Mouse (Mus musculus): ENCODE measurements around the gene Dolpp1.

The Dolpp1 gene

GRCm38 (mm10) chr2:30392114-30392576 lies at the start of gene Dolpp1:
Dolpp1 (plus strand) TSS chr2:30392254.
- peak; percentile 96 for DNase-seq (ENCODE audit: low spot score)

- DNase-seq (ENCODE audit: low spot score): no peak
Observed at GRCm38 (mm10) chr2:30342544-30342943, 49.5 kb upstream of the Dolpp1 start.

- DNase-seq (ENCODE audit: low spot score): no peak
Observed at GRCm38 (mm10) chr2:30343601-30344137, 48.4 kb upstream of the Dolpp1 start.

- no peak for DNase-seq (ENCODE audit: low spot score)
Observed at GRCm38 (mm10) chr2:30345971-30346676, 45.9 kb upstream of the Dolpp1 start.

GRCm38 (mm10) chr2:30349196-30349595 lies 42.9 kb upstream of the Dolpp1 start:
- no peak for DNase-seq (ENCODE audit: low spot score)

GRCm38 (mm10) chr2:30351149-30351548 lies 40.9 kb upstream of the Dolpp1 start:
- DNase-seq (ENCODE audit: low spot score): no peak

GRCm38 (mm10) chr2:30355861-30356260 lies 36.2 kb upstream of the Dolpp1 start:
- no peak for DNase-seq (ENCODE audit: low spot score)

- no peak for DNase-seq (ENCODE audit: low spot score)
Observed at GRCm38 (mm10) chr2:30356266-30356665, 35.8 kb upstream of the Dolpp1 start.

GRCm38 (mm10) chr2:30356906-30357305 lies 35.1 kb upstream of the Dolpp1 start:
- DNase-seq (ENCODE audit: low spot score): no peak

GRCm38 (mm10) chr2:30357552-30358510 lies 34.2 kb upstream of the Dolpp1 start:
- DNase-seq (ENCODE audit: low spot score): no peak

GRCm38 (mm10) chr2:30358533-30359531 lies 33.2 kb upstream of the Dolpp1 start, which contains the start of gene Sh3glb2:
Sh3glb2 (minus strand) TSS chr2:30359337.
- DNase-seq (ENCODE audit: low spot score): no peak

GRCm38 (mm10) chr2:30360626-30361025 lies 31.4 kb upstream of the Dolpp1 start:
- DNase-seq (ENCODE audit: low spot score): no peak

GRCm38 (mm10) chr2:30362865-30363264 lies 29.2 kb upstream of the Dolpp1 start:
- DNase-seq (ENCODE audit: low spot score): no peak

- peak; percentile 99 for DNase-seq (ENCODE audit: low spot score)
Observed at GRCm38 (mm10) chr2:30363773-30364650, 28.0 kb upstream of the Dolpp1 start, which contains the start of gene Miga2. Miga2 (plus strand) TSS chr2:30364233.

- no peak for DNase-seq (ENCODE audit: low spot score)
Observed at GRCm38 (mm10) chr2:30365281-30366069, 26.6 kb upstream of the Dolpp1 start.

GRCm38 (mm10) chr2:30366203-30366602 lies 25.9 kb upstream of the Dolpp1 start:
- DNase-seq (ENCODE audit: low spot score): no peak

- DNase-seq (ENCODE audit: low spot score): no peak
Observed at GRCm38 (mm10) chr2:30371544-30371943, 20.5 kb upstream of the Dolpp1 start.

GRCm38 (mm10) chr2:30372726-30373125 lies 19.3 kb upstream of the Dolpp1 start:
- no peak for DNase-seq (ENCODE audit: low spot score)

GRCm38 (mm10) chr2:30375893-30376292 lies 16.2 kb upstream of the Dolpp1 start:
- no peak for DNase-seq (ENCODE audit: low spot score)

Data from layer of hippocampus, adult 9-10 months (tissue).